Mouse (Mus musculus) heart, adult 2 months (tissue): ENCODE data around the gene Fbxw24. TPM values are rescaled to one million over a fixed set of nuclear protein-coding genes. Genes with fewer than 3 reads are reported as not detected.
"Not testable (repeated sequence)": the region's sequence is repeated elsewhere in the genome, so short reads cannot be mapped to it uniquely, and the experiment has no call there.

Experiments
- DNase-seq, 2 experiments: peaks; one replicate each; pipeline ENCODE4 v3.0.0; 2021
- H3K27ac ChIP-seq: fragments of 200-600 bp; 2 replicates; pipeline ENCODE4 v1.8.1; 2022
- H3K27me3 ChIP-seq: fragments of 200-500 bp; 2 replicates; pipeline ENCODE4 v1.6.1; 2012; ENCODE audit warnings: mild to moderate bottlenecking, low read length, inconsistent platforms, mixed read lengths; ENCODE audit not compliant: control insufficient read depth, insufficient read depth
- H3K36me3 ChIP-seq: fragments of 200-500 bp; 2 replicates; pipeline ENCODE4 v1.6.1; 2012; ENCODE audit warnings: low read length, inconsistent platforms; ENCODE audit not compliant: control insufficient read depth, insufficient read depth
- H3K4me1 ChIP-seq: fragments of 200-500 bp; 2 replicates; pipeline ENCODE4 v1.6.1; 2011; ENCODE audit warnings: low read length; ENCODE audit not compliant: control insufficient read depth, insufficient read depth
- H3K4me3 ChIP-seq: fragments of 200-600 bp; 2 replicates; pipeline ENCODE4 v1.8.1; 2022
- H3K79me2 ChIP-seq: fragments of 200-500 bp; replicated peaks from 2 replicates; pipeline ENCODE4 v1.6.1; 2012; ENCODE audit warnings: mild to moderate bottlenecking, inconsistent platforms, low read length, moderate library complexity, mixed read lengths; ENCODE audit not compliant: control insufficient read depth, insufficient read depth
- H3K9ac ChIP-seq: fragments of 200-500 bp; 2 replicates; pipeline ENCODE4 v1.6.1; 2012; ENCODE audit warnings: low read depth, mild to moderate bottlenecking, control low read depth, inconsistent platforms, low read length, mixed read lengths
- CTCF ChIP-seq: fragments of 200-600 bp; IDR thresholded peaks from 2 replicates; pipeline ENCODE4 v1.8.1; 2022; ENCODE audit warnings: antibody characterized with exemption, mild to moderate bottlenecking, moderate library complexity
- EP300 ChIP-seq: fragments of 200-500 bp; IDR thresholded peaks from 2 replicates; pipeline ENCODE4 v1.6.1; 2011; ENCODE audit warnings: low read depth, low read length, control low read depth; ENCODE audit not compliant: insufficient read depth
- POLR2A ChIP-seq: fragments of 200-500 bp; IDR thresholded peaks from 2 replicates; pipeline ENCODE4 v1.6.1; 2011; ENCODE audit warnings: mild to moderate bottlenecking, low read depth, low read length, control low read depth; ENCODE audit not compliant: insufficient read depth
- WGBS: fragments of 180-500 bp; shearing (Covaris S2); methylation state at CpG from one replicate; pipeline ENCODE4 v1.1.7; 2018; 5-methylcytosine and 5-hydroxymethylcytosine counted together
- intact Hi-C: fragments of 180-260 bp; cut with DNase I; formaldehyde crosslinking; loops from one replicate; pipeline ENCODE4 v1.15.1; 2025
- long read RNA-seq: library from polyadenylated mRNA; stranded (forward); transcript quantifications from one replicate; pipeline ENCODE4 v2.0.0, GENCODE M21; 2021
- polyA plus RNA-seq: library from polyadenylated mRNA; depleted of rRNA; stranded (reverse); fragments of >200 nt; gene quantifications from 2 replicates; pipeline ENCODE4 v1.2.3, GENCODE M21; 2012; rRNA removed
- total RNA-seq, 2 experiments: library from RNA; stranded (reverse); gene quantifications; 2 replicates each; pipeline ENCODE4 v1.2.3; 2021

Fbxw24 gene
- total RNA-seq (not detected), polyA plus RNA-seq (not detected in 2 replicates)
- long read RNA-seq: 0 reads

GRCm38 (mm10) chr9:109625957-109626356 lies at the start of gene Fbxw24:
TSS of gene Fbxw24 (minus strand) at chr9:109626057.
- intact Hi-C loops, H3K4me3 ChIP-seq, H3K36me3 ChIP-seq, H3K79me2 ChIP-seq, H3K27ac ChIP-seq, DNase-seq, H3K27me3 ChIP-seq, H3K4me1 ChIP-seq, H3K9ac ChIP-seq: not testable (repeated sequence)
- WGBS: 68% methylated on average over 2 of the region's 2 CpGs

GRCm38 (mm10) chr9:109664552-109664951 lies 38.7 kb upstream of the Fbxw24 start, which contains the start of gene Fbxw25:
TSS of gene Fbxw25 (minus strand) at chr9:109664652.
- H3K79me2 ChIP-seq, intact Hi-C loops, H3K4me1 ChIP-seq, H3K27ac ChIP-seq, H3K9ac ChIP-seq, DNase-seq, H3K4me3 ChIP-seq, H3K27me3 ChIP-seq, H3K36me3 ChIP-seq: not testable (repeated sequence)
- WGBS: 61% methylated on average over 2 of the region's 2 CpGs

- H3K4me3 ChIP-seq, H3K4me1 ChIP-seq, DNase-seq, H3K27ac ChIP-seq, intact Hi-C loops, H3K27me3 ChIP-seq, H3K9ac ChIP-seq, H3K79me2 ChIP-seq, H3K36me3 ChIP-seq: not testable (repeated sequence)
- WGBS: 36% methylated on average over 5 of the region's 5 CpGs
- 0 out of 2 replicates have a peak, but pooled peaks have one; percentile 16 for TF ChIP-seq CTCF
Observed at GRCm38 (mm10) chr9:109606837-109607236, 19.0 kb downstream of the Fbxw24 start.

GRCm38 (mm10) chr9:109602128-109602527 lies 23.7 kb downstream of the Fbxw24 start:
- H3K9ac ChIP-seq, H3K79me2 ChIP-seq, H3K27ac ChIP-seq, DNase-seq, H3K36me3 ChIP-seq, H3K4me3 ChIP-seq, intact Hi-C loops, H3K27me3 ChIP-seq, H3K4me1 ChIP-seq: not testable (repeated sequence)
- TF ChIP-seq CTCF: peak; percentile 32
- WGBS: 47% methylated on average over 2 of the region's 2 CpGs

GRCm38 (mm10) chr9:109597226-109597625 lies 28.6 kb downstream of the Fbxw24 start:
- no peak overlapping the region for H3K27ac ChIP-seq
- intact Hi-C loops: no loop called here
- TF ChIP-seq CTCF (no peak), EP300 (no peak), POLR2A (no peak)
- no peaks in the 10 kb centered on the region for H3K4me1 ChIP-seq
- H3K27me3 ChIP-seq: no peaks in the 10 kb centered on the region
- H3K9ac ChIP-seq: no peak overlapping the region
- DNase-seq: no peak
- H3K4me3 ChIP-seq: no peak overlapping the region
- no peaks in the 10 kb centered on the region for H3K36me3 ChIP-seq
- H3K79me2 ChIP-seq: no peaks in the 10 kb centered on the region

- no peaks in the 10 kb centered on the region for H3K4me1 ChIP-seq
- no peak overlapping the region for H3K9ac ChIP-seq
- no peak overlapping the region for H3K27ac ChIP-seq
- no peak overlapping the region for H3K4me3 ChIP-seq
- H3K27me3 ChIP-seq: no peaks in the 10 kb centered on the region
- TF ChIP-seq POLR2A: no peak
- no peak for TF ChIP-seq EP300
- TF ChIP-seq CTCF: no peak
- H3K79me2 ChIP-seq: no peaks in the 10 kb centered on the region
- no peak for DNase-seq
- H3K36me3 ChIP-seq: no peaks in the 10 kb centered on the region
- WGBS: 80% methylated on average over 2 of the region's 2 CpGs
- intact Hi-C loops: no loop called here
Observed at GRCm38 (mm10) chr9:109594866-109595265, 31.0 kb downstream of the Fbxw24 start.

GRCm38 (mm10) chr9:109568162-109568561 lies 57.7 kb downstream of the Fbxw24 start, which contains the start of gene Fbxw15:
TSS of gene Fbxw15 (minus strand) at chr9:109568262.
- H3K4me1 ChIP-seq, DNase-seq, H3K9ac ChIP-seq, intact Hi-C loops, H3K36me3 ChIP-seq, H3K79me2 ChIP-seq, H3K4me3 ChIP-seq, H3K27ac ChIP-seq, H3K27me3 ChIP-seq: not testable (repeated sequence)
- 78% methylated on average over 4 of the region's 4 CpGs for WGBS
